Mouse (Mus musculus) heart, postnatal 0 days (tissue): ENCODE results near the gene Ppid. TPM values are rescaled to one million over a fixed set of nuclear protein-coding genes. Genes with fewer than 3 reads are reported as not detected.

Source experiments
- ATAC-seq: fragments of 200-750 bp; cut with Nextera tagmentation; 2 replicates; pipeline ENCODE4 v1.8.0; 2017; ENCODE audit warnings: low read depth, moderate number of reproducible peaks, moderate library complexity; ENCODE audit not compliant: insufficient read depth
- DNase-seq: peaks from one replicate; pipeline ENCODE4 v3.0.0-alpha.2; 2016; ENCODE audit warnings: low spot score
- H3K27ac ChIP-seq: fragments of 300-500 bp; sonication (generic); 2 replicates; pipeline ENCODE4 v1.5.1; 2014; ENCODE audit warnings: low read depth, mild to moderate bottlenecking
- H3K27me3 ChIP-seq: fragments of 300-500 bp; sonication (generic); 2 replicates; pipeline ENCODE4 v1.6.1; 2014; ENCODE audit warnings: low read length, mixed read lengths; ENCODE audit not compliant: control insufficient read depth, insufficient read depth
- H3K36me3 ChIP-seq: fragments of 300-500 bp; sonication (generic); replicated peaks from 2 replicates; pipeline ENCODE4 v1.6.1; 2014; ENCODE audit warnings: low read length, mixed read lengths; ENCODE audit not compliant: control insufficient read depth, insufficient read depth
- H3K4me1 ChIP-seq: fragments of 300-500 bp; sonication (generic); 2 replicates; pipeline ENCODE4 v1.6.1; 2014; ENCODE audit warnings: antibody characterized with exemption; ENCODE audit not compliant: control insufficient read depth, insufficient read depth
- H3K4me2 ChIP-seq: fragments of 300-500 bp; sonication (generic); 2 replicates; pipeline ENCODE4 v1.6.1; 2014; ENCODE audit warnings: low read depth, mild to moderate bottlenecking, low read length, moderate library complexity
- H3K4me3 ChIP-seq: fragments of 300-500 bp; sonication (generic); 2 replicates; pipeline ENCODE4 v1.5.1; 2014; ENCODE audit warnings: low read depth, low read length
- H3K9ac ChIP-seq: fragments of 300-500 bp; sonication (generic); replicated peaks from 2 replicates; pipeline ENCODE4 v1.6.1; 2014; ENCODE audit warnings: low read depth, low read length, mixed read lengths
- H3K9me3 ChIP-seq: fragments of 300-500 bp; sonication (generic); replicated peaks from 2 replicates; pipeline ENCODE4 v1.6.1; 2016; ENCODE audit warnings: low read length; ENCODE audit not compliant: control insufficient read depth
- CTCF ChIP-seq: IDR thresholded peaks from 2 replicates; pipeline ENCODE4 v1.5.1; 2016; ENCODE audit warnings: antibody characterized with exemption, control low read depth, low read depth
- EP300 ChIP-seq: IDR thresholded peaks from 2 replicates; pipeline ENCODE4 v1.6.1; 2016; ENCODE audit warnings: antibody characterized with exemption, low read depth
- WGBS: fragments of 180-500 bp; shearing (Covaris S2); extraction: QIAGEN DNeasy Blood & Tissue Kit; methylation state at CpG from one replicate; pipeline ENCODE4 v1.1.7; 2014; 5-methylcytosine and 5-hydroxymethylcytosine counted together
- polyA plus RNA-seq: library from polyadenylated mRNA; unstranded; fragments of >200 nt; fragmentation: Nextera tagmentation; extraction: Ambion mirVana; gene quantifications from 2 replicates; pipeline ENCODE4 v1.2.1, GENCODE M21; 2015
- total RNA-seq: library from RNA; depleted of rRNA; stranded (reverse); fragments of >200 nt; gene quantifications from 2 replicates; pipeline ENCODE4 v1.2.3, GENCODE M21; 2014; ENCODE audit warnings: low replicate concordance

Ppid gene
- total and polyA plus RNA-seq, 2 experiments from 2014 or later = 28.5 to 52.0 TPM

- WGBS = 76% methylated on average over 3 of the region's 3 CpGs
- H3K9ac ChIP-seq = no peak overlapping the region
- no peaks in the 10 kb centered on the region for H3K9me3 ChIP-seq
Observed at GRCm38 (mm10) chr3:79574336-79574735, 16.8 kb upstream of the Ppid start.

GRCm38 (mm10) chr3:79575576-79576467, 15.3 kb upstream of the Ppid start:
- Histone ChIP-seq H3K36me3 (no peaks in the 10 kb centered on the region), H3K27me3 (no peaks in the 10 kb centered on the region), H3K4me3 (no peak overlapping the region), H3K27ac (no peak overlapping the region), H3K9me3 (no peaks in the 10 kb centered on the region), H3K9ac (no peak overlapping the region), H3K4me1 (0 out of 2 replicates have a peak, but pooled peaks cover 4% of the 10 kb centered on the region), H3K4me2 (no peak overlapping the region)
- 51% methylated on average over 10 of the region's 10 CpGs for WGBS
- no peak for TF ChIP-seq CTCF
- no peak for TF ChIP-seq EP300
- no peak for DNase-seq
- ATAC-seq = no peak

More at GRCm38 (mm10) chr3:79574336-79574735, 16.8 kb upstream of the Ppid start:
- Histone ChIP-seq H3K36me3 (no peaks in the 10 kb centered on the region), H3K4me1 (0 out of 2 replicates have a peak, but pooled peaks cover 4% of the 10 kb centered on the region), H3K4me3 (no peak overlapping the region), H3K27me3 (no peaks in the 10 kb centered on the region), H3K27ac (no peak overlapping the region), H3K4me2 (no peak overlapping the region)
- ATAC-seq = no peak
- no peak for DNase-seq
- TF ChIP-seq CTCF (no peak), EP300 (no peak)

DNA sequence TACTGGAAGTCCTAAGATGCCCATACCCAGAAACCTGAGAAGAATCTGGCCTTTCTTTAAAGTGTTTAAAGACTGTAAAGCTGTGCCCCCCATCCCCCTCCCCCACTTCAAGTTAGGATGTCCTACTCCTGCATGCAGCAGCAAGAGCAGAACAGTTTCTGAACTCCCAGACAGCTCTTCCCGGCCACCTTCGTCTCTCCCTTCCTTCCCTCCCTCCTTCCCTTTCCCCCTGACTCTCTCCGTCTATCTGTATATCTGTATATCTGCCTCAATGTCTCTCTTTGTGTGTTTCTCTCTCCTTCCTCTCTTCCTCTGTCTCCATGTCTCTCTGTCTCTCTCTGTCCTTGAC, 14.7 kb upstream of the Ppid start:
- Histone ChIP-seq H3K4me3 (no peak overlapping the region), H3K9me3 (no peaks in the 10 kb centered on the region), H3K4me2 (no peak overlapping the region), H3K9ac (no peak overlapping the region), H3K36me3 (no peaks in the 10 kb centered on the region), H3K27me3 (no peaks in the 10 kb centered on the region), H3K27ac (no peak overlapping the region), H3K4me1 (0 out of 2 replicates have a peak, but pooled peaks cover 4% of the 10 kb centered on the region)
- TF ChIP-seq CTCF = no peak
- no peak for TF ChIP-seq EP300
- DNase-seq = no peak
- no peak for ATAC-seq
- WGBS = 12% methylated on average over 3 of the region's 3 CpGs

DNA sequence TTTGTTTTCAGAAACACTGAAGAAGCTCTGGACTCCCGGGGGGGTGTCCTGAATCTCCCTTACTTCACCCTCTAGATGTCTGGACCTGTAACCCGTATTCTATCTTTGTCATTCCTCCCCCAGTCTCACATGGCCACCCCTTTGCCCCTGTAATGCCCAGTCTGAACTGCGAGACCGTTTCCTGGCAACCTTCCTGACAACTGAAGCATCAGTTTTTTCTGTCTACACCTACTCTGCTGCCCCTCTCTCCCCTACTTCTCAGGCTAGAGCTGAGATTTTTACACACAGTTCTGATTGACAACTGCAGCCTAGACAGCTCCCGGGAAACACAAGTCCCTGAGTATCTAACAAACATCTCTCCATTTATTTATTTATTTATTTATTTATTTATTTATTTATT, 14.3 kb upstream of the Ppid start:
- Histone ChIP-seq H3K27me3 (no peaks in the 10 kb centered on the region), H3K9ac (no peak overlapping the region), H3K27ac (no peak overlapping the region), H3K4me1 (0 out of 2 replicates have a peak, but pooled peaks cover 4% of the 10 kb centered on the region), H3K36me3 (no peaks in the 10 kb centered on the region), H3K4me3 (no peak overlapping the region), H3K9me3 (no peaks in the 10 kb centered on the region), H3K4me2 (no peak overlapping the region)
- TF ChIP-seq CTCF (no peak), EP300 (no peak)
- ATAC-seq = no peak
- WGBS = 16% methylated on average over 5 of the region's 5 CpGs
- no peak for DNase-seq

- Histone ChIP-seq H3K36me3 (no peaks in the 10 kb centered on the region), H3K4me1 (0 out of 2 replicates have a peak, but pooled peaks cover 4% of the 10 kb centered on the region), H3K4me3 (no peak overlapping the region), H3K4me2 (no peak overlapping the region), H3K27me3 (no peaks in the 10 kb centered on the region), H3K9me3 (no peaks in the 10 kb centered on the region), H3K27ac (no peak overlapping the region), H3K9ac (no peak overlapping the region)
- 40% methylated on average over 6 of the region's 6 CpGs for WGBS
- DNase-seq (no peak), ATAC-seq (no peak)
- TF ChIP-seq CTCF = no peak
- TF ChIP-seq EP300 = no peak
Observed at GRCm38 (mm10) chr3:79577606-79578005, 13.5 kb upstream of the Ppid start.
